Mouse (Mus musculus) left cerebral cortex, postnatal 36 days (tissue): ENCODE results near the gene Ppm1h. TPM values are rescaled to one million over a fixed set of nuclear protein-coding genes. Genes with fewer than 3 reads are reported as not detected.
A peak's percentile ranks its signal among the peaks of the same experiment; 100 is the strongest.

Experiments
- microRNA-seq: library from miRNA; unstranded; fragments of <30 nt; microRNA quantifications from one replicate; pipeline ENCODE4 v1.2.0, GENCODE M21; 2022
- total RNA-seq, 2 experiments: library from RNA; stranded (reverse); gene quantifications; 2 replicates each; pipeline ENCODE4 v1.2.3; 2021

The Ppm1h gene
- total RNA-seq, 2 experiments from 2014 or later: 95.4 to 106 TPM

Small RNA genes within 50 kb of the gene (microRNA-seq; reads per million reads assigned to microRNA genes)
- gene Mir6412: not detected
- not detected for gene Mir8104
- 58,481 reads per million, percentile 99 among the genes with 10 or more reads in this experiment for gene Mirlet7i

Other genes with a start within 250 kb of the Ppm1h start
- under 1 TPM; 0.35 to 0.68 TPM for gene Avpr1a, start 230.3 kb upstream of the Ppm1h start, total RNA-seq